Mouse (Mus musculus): ENCODE results near the gene Slc51b.

- TF ChIP-seq CTCF (IDR thresholded peaks at IDR 0.05; ENCODE audit: low read depth, low read length) (no peak), POLR2A (IDR thresholded peaks at IDR 0.05; ENCODE audit: extremely low read depth, insufficient read depth, low read length) (no peak)
Observed at GRCm38 (mm10) chr9:65382751-65383097, 40.0 kb downstream of the Slc51b start.

Data from liver, adult 2 months (tissue).